Mouse (Mus musculus) thymus, adult 2 months (tissue): ENCODE data around the gene Hpcal1. TPM values are rescaled to one million over a fixed set of nuclear protein-coding genes. Genes with fewer than 3 reads are reported as not detected.

Experiments used
- DNase-seq: peaks from one replicate; pipeline ENCODE4 v3.0.0; 2021
- H3K27ac ChIP-seq: fragments of 200-500 bp; 2 replicates; pipeline ENCODE4 v1.5.1; 2012; ENCODE audit warnings: low read length, control low read depth; ENCODE audit not compliant: control insufficient read depth, insufficient read depth
- H3K27me3 ChIP-seq: fragments of 200-500 bp; 2 replicates; pipeline ENCODE4 v1.6.1; 2012; ENCODE audit warnings: mild to moderate bottlenecking, low read length, moderate library complexity, mixed read lengths; ENCODE audit not compliant: control insufficient read depth, insufficient read depth
- H3K36me3 ChIP-seq: fragments of 200-500 bp; 2 replicates; pipeline ENCODE4 v1.6.1; 2012; ENCODE audit warnings: mild to moderate bottlenecking, low read length, moderate library complexity; ENCODE audit not compliant: control insufficient read depth, insufficient read depth
- H3K4me1 ChIP-seq: fragments of 200-500 bp; replicated peaks from 2 replicates; pipeline ENCODE4 v1.6.1; 2012; ENCODE audit warnings: low read length; ENCODE audit not compliant: control insufficient read depth, insufficient read depth
- H3K4me3 ChIP-seq: fragments of 200-500 bp; 2 replicates; pipeline ENCODE4 v1.5.1; 2012; ENCODE audit warnings: mild to moderate bottlenecking, low read length, control low read depth, moderate library complexity; ENCODE audit not compliant: control insufficient read depth, insufficient read depth
- CTCF ChIP-seq: fragments of 200-500 bp; IDR thresholded peaks from 2 replicates; pipeline ENCODE4 v1.5.1; 2012; ENCODE audit warnings: mild to moderate bottlenecking, control low read depth, low read length, moderate library complexity, borderline replicate concordance; ENCODE audit not compliant: control insufficient read depth, poor library complexity, insufficient read depth; ENCODE audit errors: extremely low read depth
- POLR2A ChIP-seq: fragments of 200-500 bp; IDR thresholded peaks from 2 replicates; pipeline ENCODE4 v1.6.1; 2012; ENCODE audit warnings: mild to moderate bottlenecking, low read length, control low read depth, moderate library complexity; ENCODE audit not compliant: control insufficient read depth, poor library complexity, insufficient read depth; ENCODE audit errors: extremely low read depth
- WGBS: fragments of 180-500 bp; shearing (Covaris S2); methylation state at CpG from one replicate; pipeline ENCODE4 v1.1.7; 2018; 5-methylcytosine and 5-hydroxymethylcytosine counted together
- polyA plus RNA-seq: library from polyadenylated mRNA; depleted of rRNA; stranded (reverse); fragments of >200 nt; gene quantifications from 2 replicates; pipeline ENCODE4 v1.2.3, GENCODE M21; 2012

Gene Hpcal1
- polyA plus RNA-seq, 1 experiment = 322 TPM

- Histone ChIP-seq H3K27ac (peak overlapping the region; percentile 93), H3K4me3 (peak overlapping the region; percentile 72), H3K4me1 (peaks cover 75% of the 10 kb centered on the region), H3K36me3 (no peaks in the 10 kb centered on the region), H3K27me3 (no peaks in the 10 kb centered on the region)
- WGBS = 44% methylated on average over 13 of the region's 13 CpGs
- DNase-seq = peak; percentile 83
- TF ChIP-seq CTCF (no peak), POLR2A (peak; percentile 31; the same call in 1 of the 2 replicates)
Measured at GRCm38 (mm10) chr12:17727676-17728339, 37.2 kb downstream of the Hpcal1 start.

GRCm38 (mm10) chr12:17729211-17729900, 38.7 kb downstream of the Hpcal1 start:
- DNase-seq = no peak

GRCm38 (mm10) chr12:17732006-17732405, 41.4 kb downstream of the Hpcal1 start:
- Histone ChIP-seq H3K27ac (no peak overlapping the region), H3K4me3 (no peak overlapping the region), H3K27me3 (no peaks in the 10 kb centered on the region), H3K4me1 (peaks cover 72% of the 10 kb centered on the region), H3K36me3 (no peaks in the 10 kb centered on the region)
- 95% methylated on average over 7 of the region's 7 CpGs for WGBS
- no peak for TF ChIP-seq POLR2A
- DNase-seq = no peak

More at GRCm38 (mm10) chr12:17729211-17729900, 38.7 kb downstream of the Hpcal1 start:
- no peak for TF ChIP-seq CTCF
- no peak for TF ChIP-seq POLR2A
- peaks cover 75% of the 10 kb centered on the region for H3K4me1 ChIP-seq
- H3K27me3 ChIP-seq = no peaks in the 10 kb centered on the region
- H3K27ac ChIP-seq = no peak overlapping the region
- H3K36me3 ChIP-seq = no peaks in the 10 kb centered on the region
- no peak overlapping the region for H3K4me3 ChIP-seq
- 92% methylated on average over 13 of the region's 13 CpGs for WGBS

- no peak for DNase-seq
- WGBS = 88% methylated on average over 4 of the region's 4 CpGs
- H3K4me1 ChIP-seq = peaks cover 72% of the 10 kb centered on the region
- no peak overlapping the region for H3K4me3 ChIP-seq
- H3K27ac ChIP-seq = no peak overlapping the region
- no peaks in the 10 kb centered on the region for H3K36me3 ChIP-seq
- no peaks in the 10 kb centered on the region for H3K27me3 ChIP-seq
- TF ChIP-seq CTCF = no peak
- no peak for TF ChIP-seq POLR2A
Measured at GRCm38 (mm10) chr12:17732546-17732945, 41.9 kb downstream of the Hpcal1 start.

- no peak overlapping the region for H3K4me3 ChIP-seq
- no peak for DNase-seq
- H3K27me3 ChIP-seq = no peaks in the 10 kb centered on the region
- H3K36me3 ChIP-seq = no peaks in the 10 kb centered on the region
- 83% methylated on average over 6 of the region's 6 CpGs for WGBS
- TF ChIP-seq CTCF (no peak), POLR2A (no peak)
- no peak overlapping the region for H3K27ac ChIP-seq
- H3K4me1 ChIP-seq = peaks cover 72% of the 10 kb centered on the region
Measured at GRCm38 (mm10) chr12:17733114-17733904, 42.7 kb downstream of the Hpcal1 start.

- Histone ChIP-seq H3K4me3 (peak overlapping the region; percentile 9; the same call in 1 of the 2 replicates), H3K4me1 (peaks cover 86% of the 10 kb centered on the region), H3K27ac (peak overlapping the region; percentile 99), H3K36me3 (no peaks in the 10 kb centered on the region), H3K27me3 (no peaks in the 10 kb centered on the region)
- no peak for DNase-seq
- TF ChIP-seq CTCF (no peak), POLR2A (no peak)
- 58% methylated on average over 6 of the region's 6 CpGs for WGBS
Measured at GRCm38 (mm10) chr12:17736396-17736795, 45.7 kb downstream of the Hpcal1 start.
